Mouse (Mus musculus): ENCODE results near the gene AI597479.

DNA sequence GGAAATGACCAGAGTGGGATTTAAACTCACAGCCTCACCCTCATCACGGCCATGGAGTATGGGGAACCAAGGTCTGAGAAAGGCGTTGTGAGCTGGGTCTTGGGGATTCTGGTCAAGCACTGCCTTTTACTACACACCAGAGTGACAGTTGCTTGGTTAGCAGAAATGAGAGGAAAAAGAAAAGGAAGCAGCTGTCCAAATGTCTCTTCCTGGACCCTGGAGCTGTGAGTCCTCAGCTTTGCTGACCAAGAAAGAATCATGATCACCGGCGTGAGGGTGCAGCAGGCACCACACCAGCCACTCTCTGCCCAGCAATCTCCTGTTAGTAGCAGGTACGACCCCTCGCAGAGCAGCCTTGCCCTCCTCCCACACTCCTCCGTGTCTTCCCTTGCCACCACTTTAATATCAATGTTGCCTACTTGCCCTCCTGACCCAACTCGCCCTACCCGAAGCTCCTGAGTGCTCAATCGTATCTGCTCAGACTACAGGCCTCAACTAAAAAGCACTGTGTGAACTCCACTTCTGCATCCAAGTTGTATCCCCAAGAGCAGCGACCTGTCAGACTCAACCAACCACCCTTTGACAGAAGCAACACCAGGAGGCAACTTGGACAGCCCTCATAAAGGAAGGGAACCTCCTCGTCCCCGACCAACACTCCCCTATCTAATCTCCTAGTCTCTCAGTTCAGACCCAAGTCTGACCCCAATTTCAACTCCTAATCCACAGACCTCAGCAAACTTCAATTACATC, 7.0 kb upstream of the AI597479 start:
- no peak for TF ChIP-seq EP300 (IDR thresholded peaks at IDR 0.05; ENCODE audit: low read depth)
- TF ChIP-seq CTCF (IDR thresholded peaks at IDR 0.05; ENCODE audit: low read depth) = no peak

Data from liver, postnatal 0 days (tissue).